Mouse (Mus musculus) stomach, embryonic 15.5 days (tissue): ENCODE measurements around the gene Zeb2. TPM values are rescaled to one million over a fixed set of nuclear protein-coding genes. Genes with fewer than 3 reads are reported as not detected.

Experiments used
- ATAC-seq: fragments of 200-750 bp; cut with Nextera tagmentation; 2 replicates; pipeline ENCODE4 v1.8.0; 2017; ENCODE audit warnings: low read depth, moderate number of reproducible peaks, moderate TSS enrichment; ENCODE audit not compliant: insufficient read depth, low FRiP score
- H3K27ac ChIP-seq: fragments of 300-500 bp; sonication (generic); 2 replicates; pipeline ENCODE4 v1.5.1; 2015; ENCODE audit warnings: mild to moderate bottlenecking, inconsistent platforms
- H3K27me3 ChIP-seq: fragments of 300-500 bp; sonication (generic); replicated peaks from 2 replicates; pipeline ENCODE4 v1.6.1; 2015; ENCODE audit warnings: inconsistent platforms
- H3K36me3 ChIP-seq: fragments of 300-500 bp; sonication (generic); 2 replicates; pipeline ENCODE4 v1.6.1; 2015; ENCODE audit warnings: inconsistent platforms
- H3K4me1 ChIP-seq: fragments of 300-500 bp; sonication (generic); 2 replicates; pipeline ENCODE4 v1.6.1; 2015; ENCODE audit warnings: inconsistent platforms
- H3K4me2 ChIP-seq: fragments of 300-500 bp; sonication (generic); 2 replicates; pipeline ENCODE4 v1.6.1; 2015; ENCODE audit warnings: mild to moderate bottlenecking, inconsistent platforms
- H3K4me3 ChIP-seq: fragments of 300-500 bp; sonication (generic); replicated peaks from 2 replicates; pipeline ENCODE4 v1.5.1; 2015; ENCODE audit warnings: inconsistent platforms
- H3K9ac ChIP-seq: fragments of 300-500 bp; sonication (generic); 2 replicates; pipeline ENCODE4 v1.6.1; 2015; ENCODE audit warnings: inconsistent platforms
- H3K9me3 ChIP-seq: fragments of 300-500 bp; sonication (generic); 2 replicates; pipeline ENCODE4 v1.6.1; 2016; ENCODE audit warnings: inconsistent platforms
- whole genome bisulfite sequencing: fragments of 180-500 bp; shearing (Covaris S2); methylation state at CpG from one replicate; pipeline ENCODE4 v1.1.7; 2015; 5-methylcytosine and 5-hydroxymethylcytosine counted together
- microRNA-seq: library from miRNA; unstranded; fragments of <30 nt; microRNA quantifications from one replicate; pipeline ENCODE4, GENCODE M21; 2016
- polyA plus RNA-seq: library from polyadenylated mRNA; unstranded; fragments of >200 nt; fragmentation: Nextera tagmentation; extraction: Ambion mirVana; gene quantifications from 2 replicates; pipeline ENCODE4 v1.2.1, GENCODE M21; 2015

The Zeb2 gene
- polyA plus RNA-seq, 1 experiment from 2014 or later = 46.5 TPM

DNA sequence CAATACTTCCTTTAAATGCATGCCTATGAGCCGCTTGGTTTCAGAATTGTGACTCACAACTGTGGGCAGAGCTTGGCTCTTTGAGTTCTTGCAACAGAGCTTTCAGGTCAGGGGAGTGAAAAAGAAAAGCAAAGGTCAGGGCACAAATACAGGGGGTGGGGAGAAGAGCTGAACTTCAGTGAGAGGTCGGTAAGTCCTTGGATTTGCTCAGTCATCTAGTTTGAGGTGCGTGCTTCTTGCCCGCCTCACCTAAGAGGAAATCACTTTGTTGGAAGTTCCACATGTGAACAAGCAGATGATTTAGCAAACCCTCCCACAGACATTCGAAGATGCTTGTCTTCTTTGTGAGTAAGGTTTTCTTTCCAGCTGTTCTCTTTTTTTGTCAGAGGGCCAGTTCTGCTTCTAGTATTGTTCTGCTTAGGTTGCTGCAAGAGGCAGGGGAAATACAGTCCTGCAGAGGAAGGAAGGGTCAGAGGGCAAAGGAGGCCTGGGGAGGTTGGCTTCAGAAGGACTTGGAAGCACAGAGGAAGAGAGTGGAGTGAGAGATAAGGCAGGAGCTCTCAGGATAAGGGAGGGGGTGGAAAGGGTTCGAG, 164.3 kb downstream of the Zeb2 start:
- H3K4me1 ChIP-seq = no peaks in the 10 kb centered on the region
- H3K9ac ChIP-seq = no peak overlapping the region
- H3K4me2 ChIP-seq = no peak overlapping the region
- no peaks in the 10 kb centered on the region for H3K9me3 ChIP-seq
- H3K36me3 ChIP-seq = no peaks in the 10 kb centered on the region
- ATAC-seq = peak; percentile 58; the same call in 1 of the 2 replicates
- WGBS = 39% methylated on average over 6 of the region's 6 CpGs
- no peaks in the 10 kb centered on the region for H3K27me3 ChIP-seq
- no peak overlapping the region for H3K4me3 ChIP-seq
- peak overlapping the region; percentile 48; the same call in 1 of the 2 replicates for H3K27ac ChIP-seq

DNA sequence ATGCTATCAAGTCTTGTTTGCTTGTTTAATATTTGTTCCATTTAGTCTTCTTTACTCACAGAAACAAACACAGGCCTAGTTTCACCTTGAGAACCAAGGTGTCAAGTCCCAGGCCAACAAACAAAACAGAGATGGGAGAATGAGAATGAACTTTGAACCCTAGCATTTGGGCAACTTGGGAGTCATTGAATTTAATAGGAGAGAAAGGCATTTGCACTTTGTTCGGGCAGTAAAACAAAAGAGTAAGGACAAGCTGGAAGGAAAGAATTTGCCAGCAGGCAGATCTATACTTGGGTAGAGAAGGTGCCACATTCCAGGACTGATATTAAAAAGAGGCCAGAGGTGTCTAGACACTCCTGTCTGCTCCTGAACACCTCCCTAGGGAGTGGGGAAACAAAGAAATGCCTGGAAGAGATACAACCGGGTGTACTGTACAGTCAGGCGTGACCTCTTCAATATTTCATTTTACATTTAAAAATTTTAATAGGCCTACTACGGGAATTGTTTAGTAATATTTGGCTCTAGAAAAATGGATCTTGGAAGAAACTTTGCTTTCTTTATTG, 165.5 kb downstream of the Zeb2 start:
- no peaks in the 10 kb centered on the region for H3K4me1 ChIP-seq
- no peaks in the 10 kb centered on the region for H3K36me3 ChIP-seq
- WGBS = 74% methylated on average over 4 of the region's 4 CpGs
- no peak overlapping the region for H3K9ac ChIP-seq
- no peak overlapping the region for H3K4me3 ChIP-seq
- H3K4me2 ChIP-seq = no peak overlapping the region
- ATAC-seq = no peak
- no peaks in the 10 kb centered on the region for H3K27me3 ChIP-seq
- H3K9me3 ChIP-seq = no peaks in the 10 kb centered on the region
- H3K27ac ChIP-seq = no peak overlapping the region

- Histone ChIP-seq H3K4me2 (no peak overlapping the region), H3K36me3 (no peaks in the 10 kb centered on the region), H3K4me1 (no peaks in the 10 kb centered on the region), H3K9ac (no peak overlapping the region), H3K27me3 (no peaks in the 10 kb centered on the region), H3K4me3 (no peak overlapping the region), H3K27ac (no peak overlapping the region), H3K9me3 (no peaks in the 10 kb centered on the region)
- no peak for ATAC-seq
- WGBS = 92% methylated on average over 2 of the region's 2 CpGs
Measured at GRCm38 (mm10) chr2:44944689-44945088, 172.5 kb downstream of the Zeb2 start.

Small RNA genes within 50 kb of the gene (microRNA-seq; reads per million reads assigned to microRNA genes)
- not detected for gene Mir5129

Other genes with a start within 250 kb of the Zeb2 start
- gene Gtdc1, start 189.7 kb downstream of the Zeb2 start, polyA plus RNA-seq = 12.6 and 13.1 TPM in 2 replicates